Mouse (Mus musculus) liver, postnatal 0 days (tissue): ENCODE measurements around the gene Usp16.

Source experiments
- CTCF ChIP-seq: sonication (generic); IDR thresholded peaks from 2 replicates; pipeline ENCODE4 v1.5.1; 2016; ENCODE audit warnings: antibody characterized with exemption, low read depth
- EP300 ChIP-seq: IDR thresholded peaks from 2 replicates; pipeline ENCODE4 v1.6.1; 2016; ENCODE audit warnings: antibody characterized with exemption, low read depth, mild to moderate bottlenecking

DNA sequence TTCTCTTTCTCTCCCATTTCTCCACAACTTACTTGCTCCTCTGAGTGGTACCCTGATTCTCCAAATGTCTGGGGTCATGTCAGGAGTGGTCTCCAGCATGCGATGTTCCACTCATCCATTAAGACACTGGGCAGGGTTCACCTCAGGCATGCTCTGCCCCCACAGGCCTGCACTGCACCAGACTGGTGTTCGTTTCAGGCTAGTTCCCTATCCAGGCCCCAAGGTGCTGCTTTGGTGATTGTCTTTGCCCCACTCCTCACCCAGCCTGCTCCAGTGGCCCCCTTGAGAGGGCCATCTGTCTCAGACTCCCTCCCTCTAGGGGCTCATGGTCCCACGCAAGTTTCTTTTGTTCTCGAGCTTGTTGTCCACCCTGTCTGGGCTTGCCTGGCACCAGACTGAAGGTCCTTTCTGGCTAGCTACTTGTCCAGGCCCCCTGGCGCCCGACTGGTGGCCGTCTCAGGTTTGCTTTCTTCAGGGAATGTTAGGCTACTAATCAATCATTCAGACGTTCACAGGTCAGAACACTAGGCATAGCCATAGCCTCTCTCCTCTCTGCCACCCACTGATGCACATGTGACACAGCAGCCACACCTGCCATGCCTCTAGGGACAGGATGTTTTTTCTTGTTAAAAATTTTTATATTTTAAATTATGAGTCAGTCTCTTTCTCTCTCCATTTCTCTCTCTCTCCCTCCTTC is 73.2 kb downstream of the Usp16 start:
- TF ChIP-seq CTCF (no peak), EP300 (no peak)
